Mouse (Mus musculus) MEL (cell line): ENCODE results near the gene Pdcd4.

Experiments
- BHLHE40 ChIP-seq: IDR thresholded peaks from 2 replicates; pipeline ENCODE4 v1.6.1; 2012; ENCODE audit warnings: low read depth, mild to moderate bottlenecking, inconsistent platforms, low read length, improper control_type of control experiment, borderline replicate concordance
- CTCF ChIP-seq, 3 experiments: IDR thresholded peaks in 2 of 3; conservative IDR thresholded peaks in 1 of 3; 2 replicates each; pipeline ENCODE4 v1.5.1; 2011 to 2012; ENCODE audit warnings: low read length in 3 of 3, low read depth in 2 of 3, mild to moderate bottlenecking in 2 of 3, improper control_type of control experiment in 1 of 3, inconsistent platforms in 1 of 3, mixed read lengths in 1 of 3, moderate library complexity in 1 of 3; ENCODE audit not compliant: control insufficient read depth in 1 of 3, insufficient read depth in 1 of 3, poor library complexity in 1 of 3, severe bottlenecking in 1 of 3
- E2F4 ChIP-seq: IDR thresholded peaks from 2 replicates; pipeline ENCODE4 v1.6.1; 2011; ENCODE audit warnings: low read depth, low read length, improper control_type of control experiment, borderline replicate concordance
- GATA1 ChIP-seq: IDR thresholded peaks from 2 replicates; pipeline ENCODE4 v1.6.1; 2011; ENCODE audit warnings: low read depth, low read length, improper control_type of control experiment
- MAZ ChIP-seq: IDR thresholded peaks from 2 replicates; pipeline ENCODE4 v1.6.1; 2012; ENCODE audit warnings: low read depth, mild to moderate bottlenecking, inconsistent platforms, low read length, improper control_type of control experiment
- POLR2A ChIP-seq, 2 experiments: IDR thresholded peaks; 2 replicates each; pipeline ENCODE4 v1.6.1; 2011 to 2012; ENCODE audit warnings: low read length in 2 of 2, mild to moderate bottlenecking in 2 of 2, control low read depth in 1 of 2, improper control_type of control experiment in 1 of 2, low read depth in 1 of 2, moderate library complexity in 1 of 2; ENCODE audit not compliant: control insufficient read depth in 1 of 2, insufficient read depth in 1 of 2, poor library complexity in 1 of 2

GRCm38 (mm10) chr19:53880460-53880859 is 11.6 kb upstream of the Pdcd4 start:
- peak in 1 of 3 experiments; percentile 15; a peak in 1 of 6 replicates for TF ChIP-seq CTCF (IDR thresholded peaks at IDR 0.05 in 2 of 3, conservative IDR thresholded peaks at IDR 0.05 in 1 of 3; ENCODE audit: control insufficient read depth in 1 of 3, insufficient read depth in 1 of 3, low read depth in 2 of 3, low read length in 3 of 3, poor library complexity in 1 of 3, severe bottlenecking in 1 of 3)
- TF ChIP-seq POLR2A (IDR thresholded peaks at IDR 0.05; ENCODE audit: control insufficient read depth in 1 of 2, insufficient read depth in 1 of 2, low read depth in 1 of 2, low read length in 2 of 2, poor library complexity in 1 of 2): no peak
- TF ChIP-seq BHLHE40: no peak
- TF ChIP-seq GATA1: no peak
- no peak for TF ChIP-seq E2F4
- no peak for TF ChIP-seq MAZ
